Comparison of ENCODE assay signal across 8 mouse cellular contexts in the genomic region with DNA sequence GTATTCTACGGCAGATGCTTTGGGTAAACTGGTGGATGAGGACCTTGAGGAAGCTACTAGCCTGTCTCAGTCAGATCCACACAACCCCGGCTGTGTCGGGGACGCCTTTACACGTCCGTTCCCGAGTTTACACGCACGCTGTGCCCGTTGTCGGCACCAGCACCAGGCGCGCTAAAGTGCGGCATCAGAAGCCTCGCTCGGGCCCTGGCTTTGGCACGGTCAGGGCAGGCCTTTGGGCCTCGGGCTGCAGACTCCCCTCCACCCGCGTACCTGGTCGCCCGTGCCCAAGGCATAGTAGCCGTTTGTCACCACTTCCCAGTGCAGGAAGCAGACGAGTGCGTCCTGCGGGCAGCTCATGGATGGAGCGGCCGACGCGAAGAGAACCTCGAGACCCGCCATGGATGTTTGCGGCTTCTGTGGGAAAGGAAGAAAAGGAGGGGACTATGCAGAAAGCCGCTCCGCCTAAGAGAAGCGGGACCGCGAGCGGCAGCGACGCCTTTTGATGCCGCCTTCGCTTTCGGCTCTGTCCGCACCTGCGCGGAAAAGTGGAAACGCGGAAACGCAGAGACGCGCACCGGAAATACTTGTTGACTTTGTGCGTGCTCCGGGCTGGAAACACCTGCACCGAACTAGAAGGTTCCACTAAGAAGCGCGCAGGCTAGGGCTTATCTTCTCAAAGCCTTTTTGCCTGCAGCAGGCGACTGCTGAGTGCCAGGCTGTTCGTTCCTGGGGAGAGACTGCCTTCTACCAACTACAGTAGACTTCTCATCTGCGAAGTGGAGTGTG. TPM values are rescaled to one million over a fixed set of nuclear protein-coding genes. Genes with fewer than 3 reads are reported as not detected.
DNase-seq lines count a peak whose midpoint lies in the region; ATAC-seq lines count a peak whose summit lies in the region.

No protein-coding gene starts in this region.

- no peaks in the 10 kb centered on the region for H3K27me3 ChIP-seq in hindbrain, embryonic 15.5 days

- peak overlapping the region; percentile 70 for H3K4me2 ChIP-seq in hindbrain, embryonic 15.5 days

- DNase-seq in T-cell, adult 2 months (ENCODE audit: low spot score) = peak; percentile 90
- peak; percentile 90 to 95 for DNase-seq in cerebellum, postnatal 36 days
- DNase-seq in frontal cortex, postnatal 36 days (ENCODE audit: low spot score in 2 of 2) = peak; percentile 92 to 94
- peak; percentile 90 to 92 for DNase-seq in left cerebral cortex, adult 18-20 months (ENCODE audit: low spot score in 2 of 2)
- DNase-seq in right cerebral cortex, adult 18-20 months = peak; percentile 91
- peak; percentile 41 for DNase-seq in urinary bladder, postnatal 10 days (ENCODE audit: low spot score)

- peak overlapping the region; percentile 84 for H3K4me3 ChIP-seq in hindbrain, embryonic 15.5 days
- peak overlapping the region; percentile 75 for H3K4me3 ChIP-seq in macrophage (ENCODE audit: inconsistent target)

- H3K36me3 ChIP-seq in hindbrain, embryonic 15.5 days = no peaks in the 10 kb centered on the region
- H3K36me3 ChIP-seq in macrophage (ENCODE audit: inconsistent target) = no peaks in the 10 kb centered on the region

- no peaks in the 10 kb centered on the region for H3K9me3 ChIP-seq in hindbrain, embryonic 15.5 days

- peaks cover 25% of the 10 kb centered on the region for H3K4me1 ChIP-seq in hindbrain, embryonic 15.5 days (replicated peaks)

- WGBS in hindbrain, embryonic 15.5 days = under 1% methylated on average over 61 of the region's 61 CpGs
- under 1% methylated on average over 60 of the region's 61 CpGs for WGBS in macrophage (ENCODE audit: missing documents)

- peaks cover 45% of the 10 kb centered on the region for H3K79me2 ChIP-seq in macrophage (ENCODE audit: inconsistent target)

- H3K9ac ChIP-seq in hindbrain, embryonic 15.5 days = peak overlapping the region; percentile 81

- peak; percentile 91 for ATAC-seq in hindbrain, embryonic 15.5 days (ENCODE audit: low FRiP score, low read depth)

- peak overlapping the region; percentile 80 for H3K27ac ChIP-seq in hindbrain, embryonic 15.5 days (replicated peaks)
- no peak overlapping the region for H3K27ac ChIP-seq in macrophage

RNA-seq across cellular contexts. Expression of gene Psmf1, which starts 3.1 kb away (rescaled TPM):
- 57.7 and 61.1 TPM in 2 replicates for polyA plus RNA-seq in hindbrain, embryonic 15.5 days (2015; fragmentation: Nextera tagmentation; extraction: Ambion mirVana)
- 10 to 100 TPM; 37.7 to 39.1 TPM for total RNA-seq in left cerebral cortex, adult 18-20 months (2021)
- total RNA-seq in macrophage (2018; cell fraction: chromatin; rRNA removed) = 10 to 100 TPM in 19 of 26 experiments, 1 to 10 TPM in 7; 1.7 to 29.9 (median 14.1) TPM
- total RNA-seq in macrophage (2018; cell fraction: cytosol; rRNA removed) = 10 to 100 TPM; 14.1 to 25.1 (median 20.7) TPM
- total RNA-seq in macrophage (2018; cell fraction: nucleus; rRNA removed) = 10 to 100 TPM in 17 of 26 experiments, 1 to 10 TPM in 9; 3.5 to 23.1 (median 13.1) TPM
- 17.9 to 25.0 TPM (median 19.6 TPM) in 3 replicates for polyA plus RNA-seq in macrophage (2018)

RNA-seq across cellular contexts. Expression of gene Tmem74b, which starts 39.1 kb away (rescaled TPM):
- 30.7 and 30.9 TPM in 2 replicates for polyA plus RNA-seq in hindbrain, embryonic 15.5 days (2015; fragmentation: Nextera tagmentation; extraction: Ambion mirVana)
- 1 to 10 TPM; 7.0 to 8.1 TPM for total RNA-seq in left cerebral cortex, adult 18-20 months (2021)
- not detected for total RNA-seq in macrophage (2018; cell fraction: chromatin; rRNA removed)
- total RNA-seq in macrophage (2018; cell fraction: cytosol; rRNA removed) = not detected
- total RNA-seq in macrophage (2018; cell fraction: nucleus; rRNA removed) = not detected
- polyA plus RNA-seq in macrophage (2018) = not detected in 3 replicates

Comparison
In these comparisons a context has a peak if more than half of its experiments do, and no peak if none do; other contexts are left out.
1. DNase-seq: peak in every context shown above with its lines; median percentile 93 in frontal cortex, postnatal 36 days; 92 in cerebellum, postnatal 36 days; 91 in left cerebral cortex, adult 18-20 months; 91 in right cerebral cortex, adult 18-20 months; 90 in T-cell, adult 2 months; 41 in urinary bladder, postnatal 10 days.
2. RNA of gene Tmem74b, which starts 39.1 kb away (polyA plus RNA-seq): 30.7 to 30.9 TPM in hindbrain, embryonic 15.5 days; not detected in macrophage; every median in the first group is over 10 times any median in the second.